Mouse (Mus musculus): Measurements from ENCODE around the gene Sh3bp5l.
"Not testable (repeated sequence)": the region's sequence is repeated elsewhere in the genome, so short reads cannot be mapped to it uniquely, and the experiment has no call there.

The Sh3bp5l gene

GRCm38 (mm10) chr11:58330276-58331148, at the start of gene Sh3bp5l, which contains the start of gene Zfp672:
Gene Sh3bp5l (plus strand): TSS chr11:58330724.
Gene Zfp672 (minus strand): TSS chr11:58330339.
- DNase-seq (ENCODE audit: low spot score in 2 of 2) = peak; percentile 85 to 91

GRCm38 (mm10) chr11:58281970-58282496, 48.5 kb upstream of the Sh3bp5l start:
- DNase-seq (ENCODE audit: low spot score in 2 of 2) = no peak

- no peak for DNase-seq (ENCODE audit: low spot score in 2 of 2)
Observed at GRCm38 (mm10) chr11:58282518-58282917, 48.0 kb upstream of the Sh3bp5l start.

GRCm38 (mm10) chr11:58289992-58290682, 40.4 kb upstream of the Sh3bp5l start:
- no peak for DNase-seq (ENCODE audit: low spot score in 2 of 2)

GRCm38 (mm10) chr11:58290812-58291211, 39.7 kb upstream of the Sh3bp5l start:
- DNase-seq (ENCODE audit: low spot score in 2 of 2) = no peak

GRCm38 (mm10) chr11:58292791-58293190, 37.7 kb upstream of the Sh3bp5l start:
- DNase-seq (ENCODE audit: low spot score in 2 of 2) = no peak

GRCm38 (mm10) chr11:58297396-58297795, 33.1 kb upstream of the Sh3bp5l start:
- no peak for DNase-seq (ENCODE audit: low spot score in 2 of 2)

- peak in 1 of 2 experiments; percentile 55 for DNase-seq (ENCODE audit: low spot score in 2 of 2)
Observed at GRCm38 (mm10) chr11:58301057-58301456, 29.5 kb upstream of the Sh3bp5l start.

- peak; percentile 96 to 98 for DNase-seq (ENCODE audit: low spot score in 2 of 2)
Observed at GRCm38 (mm10) chr11:58301837-58302754, 28.4 kb upstream of the Sh3bp5l start.

- DNase-seq (ENCODE audit: low spot score in 2 of 2) = no peak
Observed at GRCm38 (mm10) chr11:58302774-58303445, 27.6 kb upstream of the Sh3bp5l start.

GRCm38 (mm10) chr11:58303594-58303993, 26.9 kb upstream of the Sh3bp5l start:
- DNase-seq (ENCODE audit: low spot score in 2 of 2) = no peak

- DNase-seq (ENCODE audit: low spot score in 2 of 2) = not testable (repeated sequence)
Observed at GRCm38 (mm10) chr11:58305299-58305698, 25.2 kb upstream of the Sh3bp5l start.

- DNase-seq (ENCODE audit: low spot score in 2 of 2) = peak; percentile 96 to 97
Observed at GRCm38 (mm10) chr11:58306860-58307308, 23.6 kb upstream of the Sh3bp5l start, which contains the start of gene Zfp692. Gene Zfp692 (plus strand): TSS chr11:58307069.

GRCm38 (mm10) chr11:58307411-58308080, 23.0 kb upstream of the Sh3bp5l start:
- DNase-seq (ENCODE audit: low spot score in 2 of 2) = no peak

GRCm38 (mm10) chr11:58308661-58309060, 21.9 kb upstream of the Sh3bp5l start:
- no peak for DNase-seq (ENCODE audit: low spot score in 2 of 2)

- no peak for DNase-seq (ENCODE audit: low spot score in 2 of 2)
Observed at GRCm38 (mm10) chr11:58314069-58314468, 16.5 kb upstream of the Sh3bp5l start.

- no peak for DNase-seq (ENCODE audit: low spot score in 2 of 2)
Observed at GRCm38 (mm10) chr11:58315536-58316168, 14.9 kb upstream of the Sh3bp5l start.

- no peak for DNase-seq (ENCODE audit: low spot score in 2 of 2)
Observed at GRCm38 (mm10) chr11:58316344-58316743, 14.2 kb upstream of the Sh3bp5l start.

- no peak for DNase-seq (ENCODE audit: low spot score in 2 of 2)
Observed at GRCm38 (mm10) chr11:58316768-58317390, 13.6 kb upstream of the Sh3bp5l start.
